In the genomic region with DNA sequence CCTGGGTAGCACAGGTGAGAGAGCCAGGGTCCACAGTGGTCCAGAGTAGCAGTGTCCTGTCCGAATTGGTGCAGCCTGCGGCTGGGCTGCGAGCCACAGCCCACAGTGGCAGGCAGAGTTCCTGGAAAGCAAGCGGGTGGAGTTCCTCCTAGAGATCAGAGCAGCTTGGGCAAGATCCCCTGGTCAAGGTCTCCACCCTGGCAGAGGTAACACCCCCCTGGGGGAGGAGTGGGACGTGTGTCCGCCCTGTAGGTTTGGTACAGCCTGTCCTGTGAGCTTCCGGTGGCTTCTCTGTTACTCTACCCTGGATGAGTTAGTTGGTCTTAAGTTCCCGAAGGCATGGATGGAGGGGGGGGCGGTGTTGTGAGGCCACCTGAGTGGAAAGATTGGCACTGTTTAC, we compare ENCODE assay signal across 17 mouse cellular contexts. TPM values are rescaled to one million over a fixed set of nuclear protein-coding genes. Genes with fewer than 3 reads are reported as not detected.
DNase-seq lines count a peak whose midpoint lies in the region; ATAC-seq and TF ChIP-seq lines count a peak whose summit lies in the region.
"Had no signal": no experiment of that assay in that cellular context is flagged by ENCODE, and none has a peak within 500 bp of the region (broad histone marks: within the 10 kb centered on the region; RNA-seq: fewer than 3 reads in every experiment).

No protein-coding gene starts in this region.

- no peaks in the 10 kb centered on the region for H3K27me3 ChIP-seq in intestine, embryonic 16.5 days (replicated peaks; ENCODE audit: control insufficient read depth, insufficient read depth, low read length)
- 0 out of 2 replicates have a peak, but pooled peaks cover 3% of the 10 kb centered on the region for H3K27me3 ChIP-seq in intestine, postnatal 0 days (replicated peaks; ENCODE audit: control insufficient read depth, insufficient read depth, low read length)
- peaks cover 14% of the 10 kb centered on the region for H3K27me3 ChIP-seq in liver, embryonic 15.5 days
- H3K27me3 ChIP-seq in stomach, postnatal 0 days (ENCODE audit: control insufficient read depth, insufficient read depth, low read length), result no peaks in the 10 kb centered on the region

- DNase-seq in thymus, postnatal 14 days, result peak; percentile 43
- DNase-seq in thymus, postnatal 0 days (ENCODE audit: low spot score), result no peak
- peak; percentile 33 for DNase-seq in stomach, postnatal 0 days (ENCODE audit: low spot score)
- DNase-seq in left cerebral cortex, postnatal 10 days (ENCODE audit: extremely low spot score in 1 of 2, low spot score in 2 of 2), result no peak
- no peak for DNase-seq in right cerebral cortex, postnatal 25 days
- DNase-seq: cerebellum, postnatal 10 days; gastrocnemius, postnatal 25 days; thymus, postnatal 4 days had no signal

- no peak overlapping the region for H3K27ac ChIP-seq in intestine, embryonic 16.5 days (ENCODE audit: low read length)
- H3K27ac ChIP-seq in intestine, postnatal 0 days (ENCODE audit: low read depth, low read length), result no peak overlapping the region
- H3K27ac ChIP-seq in liver, embryonic 15.5 days (replicated peaks), result no peak overlapping the region
- H3K27ac ChIP-seq in stomach, postnatal 0 days (replicated peaks), result no peak overlapping the region

- TF ChIP-seq EP300 in stomach, postnatal 0 days (optimal IDR thresholded peaks at IDR 0.05), result no peak

- H3K4me1 ChIP-seq in intestine, embryonic 16.5 days (ENCODE audit: control insufficient read depth, insufficient read depth, low read length), result peaks cover 6% of the 10 kb centered on the region
- H3K4me1 ChIP-seq in intestine, postnatal 0 days (replicated peaks; ENCODE audit: control insufficient read depth, insufficient read depth, low read length), result no peaks in the 10 kb centered on the region
- peaks cover 16% of the 10 kb centered on the region; the same call in 1 of the 2 replicates for H3K4me1 ChIP-seq in liver, embryonic 15.5 days (replicated peaks)
- no peaks in the 10 kb centered on the region for H3K4me1 ChIP-seq in stomach, postnatal 0 days (replicated peaks; ENCODE audit: control insufficient read depth, insufficient read depth)

- no peaks in the 10 kb centered on the region for H3K9me3 ChIP-seq in intestine, embryonic 16.5 days (ENCODE audit: control insufficient read depth, low read length)
- no peaks in the 10 kb centered on the region for H3K9me3 ChIP-seq in intestine, postnatal 0 days (ENCODE audit: control insufficient read depth)
- no peaks in the 10 kb centered on the region for H3K9me3 ChIP-seq in liver, embryonic 15.5 days (replicated peaks)
- no peaks in the 10 kb centered on the region for H3K9me3 ChIP-seq in stomach, postnatal 0 days (ENCODE audit: control insufficient read depth, low read length)
- H3K9me3 ChIP-seq: heart, embryonic 15.5 days had no signal

- intact Hi-C loops in left cerebral cortex, postnatal 10 days (cut with DNase I), result no loop called here

- TF ChIP-seq CTCF in intestine, postnatal 0 days (IDR thresholded peaks at IDR 0.05; ENCODE audit: low read depth), result no peak
- TF ChIP-seq CTCF in stomach, postnatal 0 days (IDR thresholded peaks at IDR 0.05; ENCODE audit: low read depth), result no peak

- no peak overlapping the region for H3K4me3 ChIP-seq in intestine, embryonic 16.5 days (ENCODE audit: low read length)
- H3K4me3 ChIP-seq in intestine, postnatal 0 days (ENCODE audit: low read depth, low read length), result no peak overlapping the region
- no peak overlapping the region for H3K4me3 ChIP-seq in liver, embryonic 15.5 days (replicated peaks)
- H3K4me3 ChIP-seq in stomach, postnatal 0 days (ENCODE audit: low read depth, low read length), result no peak overlapping the region
- H3K4me3 ChIP-seq: heart, embryonic 15.5 days; myocyte had no signal

- peak; percentile 27; the same call in 1 of the 2 replicates for ATAC-seq in intestine, embryonic 16.5 days
- ATAC-seq in intestine, postnatal 0 days, result no peak
- peak; percentile 40; the same call in 1 of the 2 replicates for ATAC-seq in liver, embryonic 15.5 days (ENCODE audit: insufficient read depth)
- ATAC-seq in stomach, postnatal 0 days (ENCODE audit: low FRiP score, low TSS enrichment), result peak; percentile 15; the same call in 1 of the 2 replicates
- ATAC-seq: forebrain, embryonic 14.5 days; hindbrain, embryonic 16.5 days had no signal

- H3K9ac ChIP-seq in intestine, embryonic 16.5 days (ENCODE audit: low read depth, low read length), result no peak overlapping the region
- no peak overlapping the region for H3K9ac ChIP-seq in intestine, postnatal 0 days (ENCODE audit: low read depth, low read length)
- no peak overlapping the region for H3K9ac ChIP-seq in liver, embryonic 15.5 days
- no peak overlapping the region for H3K9ac ChIP-seq in stomach, postnatal 0 days (ENCODE audit: low read length)
- H3K9ac ChIP-seq: heart, embryonic 15.5 days had no signal

- WGBS in intestine, embryonic 16.5 days, result 51% methylated on average over 9 of the region's 9 CpGs
- 43% methylated on average over 9 of the region's 9 CpGs for WGBS in intestine, postnatal 0 days
- 11% methylated on average over 9 of the region's 9 CpGs for WGBS in liver, embryonic 15.5 days (ENCODE audit: insufficient replicate concordance)
- WGBS in stomach, postnatal 0 days, result 46% methylated on average over 9 of the region's 9 CpGs

- no peaks in the 10 kb centered on the region for H3K36me3 ChIP-seq in intestine, embryonic 16.5 days (ENCODE audit: control insufficient read depth, insufficient read depth, low read length)
- H3K36me3 ChIP-seq in intestine, postnatal 0 days (ENCODE audit: control insufficient read depth, insufficient read depth), result no peaks in the 10 kb centered on the region
- no peaks in the 10 kb centered on the region for H3K36me3 ChIP-seq in liver, embryonic 15.5 days (replicated peaks)
- H3K36me3 ChIP-seq in stomach, postnatal 0 days (ENCODE audit: control insufficient read depth, insufficient read depth, low read length), result no peaks in the 10 kb centered on the region
- H3K36me3 ChIP-seq: heart, embryonic 15.5 days had no signal

- no peak overlapping the region for H3K4me2 ChIP-seq in intestine, embryonic 16.5 days (ENCODE audit: low read depth, low read length)
- no peak overlapping the region for H3K4me2 ChIP-seq in intestine, postnatal 0 days (replicated peaks; ENCODE audit: low read depth)
- no peak overlapping the region for H3K4me2 ChIP-seq in liver, embryonic 15.5 days
- no peak overlapping the region for H3K4me2 ChIP-seq in stomach, postnatal 0 days (replicated peaks; ENCODE audit: low read depth)
- H3K4me2 ChIP-seq: heart, embryonic 15.5 days had no signal

RNA-seq across cellular contexts. Expression of a gene that starts 16.5 kb away (rescaled TPM):
- 4.9 and 5.2 TPM in 2 replicates for polyA plus RNA-seq in intestine, embryonic 16.5 days (2015; fragmentation: Nextera tagmentation; extraction: Ambion mirVana)
- 3.8 and 4.0 TPM in 2 replicates for polyA plus RNA-seq in intestine, postnatal 0 days (2015; fragmentation: Nextera tagmentation; extraction: Ambion mirVana)
- polyA plus RNA-seq in thymus, postnatal 0 days (2015; fragmentation: Nextera tagmentation; extraction: Ambion mirVana), result 146 and 184 TPM in 2 replicates
- 1.0 and 1.2 TPM in 2 replicates for polyA plus RNA-seq in liver, embryonic 15.5 days (2015; fragmentation: Nextera tagmentation; extraction: Ambion mirVana)
- 7.3 and 8.4 TPM in 2 replicates for polyA plus RNA-seq in stomach, postnatal 0 days (2015; fragmentation: Nextera tagmentation; extraction: Ambion mirVana)
- total RNA-seq in left cerebral cortex, postnatal 10 days (2021), result 1 to 10 TPM; 1.3 to 1.5 TPM

RNA-seq across cellular contexts. Expression of a gene that starts 19.6 kb away (rescaled TPM):
- not detected in 2 replicates for polyA plus RNA-seq in intestine, embryonic 16.5 days (2015; fragmentation: Nextera tagmentation; extraction: Ambion mirVana)
- polyA plus RNA-seq in intestine, postnatal 0 days (2015; fragmentation: Nextera tagmentation; extraction: Ambion mirVana), result not detected in 2 replicates
- polyA plus RNA-seq in thymus, postnatal 0 days (2015; fragmentation: Nextera tagmentation; extraction: Ambion mirVana), result 3.7 and 4.5 TPM in 2 replicates
- polyA plus RNA-seq in liver, embryonic 15.5 days (2015; fragmentation: Nextera tagmentation; extraction: Ambion mirVana), result not detected in 2 replicates
- polyA plus RNA-seq in stomach, postnatal 0 days (2015; fragmentation: Nextera tagmentation; extraction: Ambion mirVana), result not detected in 2 replicates
- not detected for total RNA-seq in left cerebral cortex, postnatal 10 days (2021)
- total RNA-seq: gastrocnemius, postnatal 25 days; left cerebral cortex, postnatal 14 days had no signal
- polyA plus RNA-seq: embryonic facial prominence, embryonic 14.5 days; forebrain, embryonic 14.5 days; heart, embryonic 15.5 days had no signal

RNA-seq across cellular contexts. Expression of a gene that starts 21.9 kb away (rescaled TPM):
- polyA plus RNA-seq in intestine, embryonic 16.5 days (2015; fragmentation: Nextera tagmentation; extraction: Ambion mirVana), result not detected in 2 replicates
- polyA plus RNA-seq in intestine, postnatal 0 days (2015; fragmentation: Nextera tagmentation; extraction: Ambion mirVana), result not detected in 2 replicates
- polyA plus RNA-seq in thymus, postnatal 0 days (2015; fragmentation: Nextera tagmentation; extraction: Ambion mirVana), result not detected in 2 replicates
- polyA plus RNA-seq in liver, embryonic 15.5 days (2015; fragmentation: Nextera tagmentation; extraction: Ambion mirVana), result not detected in 2 replicates
- polyA plus RNA-seq in stomach, postnatal 0 days (2015; fragmentation: Nextera tagmentation; extraction: Ambion mirVana), result not detected in 2 replicates
- not detected for total RNA-seq in left cerebral cortex, postnatal 10 days (2021)
- total RNA-seq: gastrocnemius, postnatal 25 days; left cerebral cortex, postnatal 14 days had no signal
- polyA plus RNA-seq: embryonic facial prominence, embryonic 14.5 days; forebrain, embryonic 14.5 days; heart, embryonic 15.5 days; hindbrain, embryonic 16.5 days; myocyte had no signal

RNA-seq across cellular contexts. Expression of a gene that starts 27.1 kb away (rescaled TPM):
- polyA plus RNA-seq in intestine, embryonic 16.5 days (2015; fragmentation: Nextera tagmentation; extraction: Ambion mirVana), result not detected in 2 replicates
- not detected in 2 replicates for polyA plus RNA-seq in intestine, postnatal 0 days (2015; fragmentation: Nextera tagmentation; extraction: Ambion mirVana)
- polyA plus RNA-seq in thymus, postnatal 0 days (2015; fragmentation: Nextera tagmentation; extraction: Ambion mirVana), result not detected in 2 replicates
- not detected in 2 replicates for polyA plus RNA-seq in liver, embryonic 15.5 days (2015; fragmentation: Nextera tagmentation; extraction: Ambion mirVana)
- polyA plus RNA-seq in stomach, postnatal 0 days (2015; fragmentation: Nextera tagmentation; extraction: Ambion mirVana), result not detected in 2 replicates
- total RNA-seq in left cerebral cortex, postnatal 10 days (2021), result not detected
- total RNA-seq: gastrocnemius, postnatal 25 days; left cerebral cortex, postnatal 14 days had no signal
- polyA plus RNA-seq: embryonic facial prominence, embryonic 14.5 days; forebrain, embryonic 14.5 days; heart, embryonic 15.5 days; hindbrain, embryonic 16.5 days; myocyte had no signal

RNA-seq across cellular contexts. Expression of a gene that starts 36.8 kb away (rescaled TPM):
- polyA plus RNA-seq in intestine, embryonic 16.5 days (2015; fragmentation: Nextera tagmentation; extraction: Ambion mirVana), result 0.44 TPM in 1 of 2 replicates, not detected in the other
- not detected in 2 replicates for polyA plus RNA-seq in intestine, postnatal 0 days (2015; fragmentation: Nextera tagmentation; extraction: Ambion mirVana)
- polyA plus RNA-seq in thymus, postnatal 0 days (2015; fragmentation: Nextera tagmentation; extraction: Ambion mirVana), result 1.4 and 2.1 TPM in 2 replicates
- polyA plus RNA-seq in liver, embryonic 15.5 days (2015; fragmentation: Nextera tagmentation; extraction: Ambion mirVana), result not detected in 2 replicates
- polyA plus RNA-seq in stomach, postnatal 0 days (2015; fragmentation: Nextera tagmentation; extraction: Ambion mirVana), result 0.23 TPM in 1 of 2 replicates, not detected in the other
- not detected for total RNA-seq in left cerebral cortex, postnatal 10 days (2021)
- total RNA-seq: gastrocnemius, postnatal 25 days; left cerebral cortex, postnatal 14 days had no signal
- polyA plus RNA-seq: embryonic facial prominence, embryonic 14.5 days; forebrain, embryonic 14.5 days; hindbrain, embryonic 16.5 days; myocyte had no signal

Comparison
In these comparisons a context has a peak if more than half of its experiments do, and no peak if none do; other contexts are left out.
1. DNase-seq: peak in thymus, postnatal 14 days (single experiment) and stomach, postnatal 0 days (single experiment); none in thymus, postnatal 0 days (single experiment), left cerebral cortex, postnatal 10 days (0 of 2) and right cerebral cortex, postnatal 25 days (single experiment).
2. RNA of a gene that starts 16.5 kb away (polyA plus RNA-seq): 146 to 184 TPM in thymus, postnatal 0 days; 7.3 to 8.4 TPM in stomach, postnatal 0 days, 4.9 to 5.2 TPM in intestine, embryonic 16.5 days, 3.8 to 4.0 TPM in intestine, postnatal 0 days and 1.0 to 1.2 TPM in liver, embryonic 15.5 days; every median in the first group is over 10 times any median in the second.